Mouse (Mus musculus): ENCODE data around the gene Lztfl1. TPM values are rescaled to one million over a fixed set of nuclear protein-coding genes. Genes with fewer than 3 reads are reported as not detected.

Gene Lztfl1
- polyA plus RNA-seq (2012) = 1.2 and 1.7 TPM in 2 replicates

GRCm38 (mm10) chr9:123717186-123718008 is at the start of gene Lztfl1:
Lztfl1 (minus strand) TSS chr9:123717697.

GRCm38 (mm10) chr9:123678327-123679105 is 39.0 kb downstream of the Lztfl1 start, which contains the start of the genes Ccr9 and Slc6a20a:
Ccr9 (plus strand) TSS chr9:123678439.
Slc6a20a (minus strand) TSS chr9:123678885.

Other genes starting within 250 kb of the Lztfl1 start
- 11.9 and 12.8 TPM in 2 replicates for gene Limd1, start 239.0 kb downstream of the Lztfl1 start, polyA plus RNA-seq (2012)
- 2.6 and 3.2 TPM in 2 replicates for gene Sacm1l, start 187.9 kb downstream of the Lztfl1 start, polyA plus RNA-seq (2012)
- 0.01 TPM in 1 of 2 replicates, not detected in the other for gene Slc6a20b, start 85.1 kb downstream of the Lztfl1 start, polyA plus RNA-seq (2012)
- gene Ccr9, start 39.3 kb downstream of the Lztfl1 start, polyA plus RNA-seq (2012) = 0.08 and 0.15 TPM in 2 replicates
- 0.30 and 0.37 TPM in 2 replicates for gene Slc6a20a, start 38.8 kb downstream of the Lztfl1 start, polyA plus RNA-seq (2012)
- not detected in 2 replicates for gene Cxcr6, start 88.8 kb upstream of the Lztfl1 start, polyA plus RNA-seq (2012)
- gene Fyco1, start 134.2 kb upstream of the Lztfl1 start, polyA plus RNA-seq (2012) = 2.4 and 3.2 TPM in 2 replicates
- gene Xcr1, start 144.3 kb upstream of the Lztfl1 start, polyA plus RNA-seq (2012) = not detected in 2 replicates